Mouse (Mus musculus) 3T3-L1 (cell line): ENCODE measurements around the gene Igsf9.

Experiments used
- DNase-seq: peaks from one replicate; pipeline ENCODE4 v3.0.0-alpha.2; 2015; ENCODE audit warnings: low read depth, low spot score

The Igsf9 gene

DNA sequence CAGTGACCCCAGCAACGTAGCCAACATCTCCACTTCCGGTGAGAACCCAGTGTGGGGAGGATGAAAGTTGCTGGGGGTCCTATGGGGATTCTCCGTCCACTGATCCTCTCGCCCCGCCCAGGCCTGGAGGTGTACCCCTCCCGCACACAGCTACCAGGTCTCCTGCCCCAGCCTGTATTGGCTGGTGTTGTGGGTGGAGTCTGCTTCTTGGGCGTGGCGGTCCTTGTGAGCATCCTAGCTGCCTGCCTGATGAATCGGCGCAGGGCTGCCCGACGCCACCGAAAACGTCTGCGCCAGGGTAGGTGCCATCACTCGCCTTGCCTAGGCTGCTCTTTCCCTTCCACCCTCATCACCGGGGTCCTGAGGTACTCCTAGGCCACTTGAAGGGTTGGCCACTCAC, 14.4 kb downstream of the Igsf9 start:
- DNase-seq, result no peak

DNA sequence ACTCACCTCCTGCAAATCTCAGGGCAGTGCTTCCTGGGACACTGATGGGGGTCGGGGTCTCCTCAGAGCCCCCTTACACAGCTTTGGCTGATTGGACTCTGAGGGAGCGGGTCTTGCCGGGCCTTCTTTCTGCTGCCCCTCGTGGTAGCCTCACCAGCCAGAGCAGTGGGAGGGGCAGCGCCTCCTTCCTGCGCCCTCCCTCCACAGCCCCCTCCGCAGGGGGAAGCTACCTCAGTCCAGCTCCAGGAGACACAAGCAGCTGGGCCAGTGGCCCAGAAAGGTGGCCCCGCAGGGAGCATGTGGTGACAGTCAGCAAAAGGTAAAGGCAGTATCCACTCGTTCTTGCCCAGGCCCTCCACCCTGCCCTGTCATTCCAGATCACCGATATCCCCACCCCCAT, 15.8 kb downstream of the Igsf9 start:
- no peak for DNase-seq

DNA sequence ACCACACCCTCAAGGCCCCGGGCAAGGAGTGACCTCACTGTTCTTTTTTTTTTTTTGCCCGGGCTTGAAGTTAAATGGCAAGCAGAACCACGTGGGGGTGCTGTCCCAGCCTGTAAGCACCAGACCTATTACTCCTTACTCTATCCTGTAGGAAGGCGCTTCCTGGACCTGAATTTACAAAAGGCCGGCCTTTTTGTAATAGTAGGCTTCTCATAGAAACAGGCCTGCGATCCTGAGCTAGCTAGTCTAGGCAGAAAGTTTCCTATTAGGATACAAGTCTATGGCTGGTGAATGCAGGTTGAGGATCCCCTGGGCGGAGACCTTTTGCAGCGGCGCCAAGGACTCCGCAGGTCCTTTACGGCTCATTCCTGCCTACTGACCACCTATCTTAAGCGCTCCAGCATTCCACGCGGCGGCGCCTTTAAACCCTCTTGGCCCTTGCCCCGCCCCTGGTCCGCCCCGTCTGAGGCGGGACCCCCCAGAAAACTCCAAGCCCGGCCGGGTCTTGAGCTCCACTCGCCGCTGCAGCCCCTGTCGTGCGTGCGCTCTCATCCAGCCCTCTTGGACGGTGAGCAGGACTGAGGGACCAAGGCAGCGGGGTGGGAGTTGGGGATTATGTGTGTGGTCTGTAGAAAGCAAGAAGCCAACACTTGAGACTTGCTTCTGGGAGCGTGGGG, 18.3 kb downstream of the Igsf9 start, which contains the start of gene Tagln2:
TSS of gene Tagln2 (plus strand) at position 283 of the 677 bp plus-strand sequence.
- peak; percentile 93 for DNase-seq

DNA sequence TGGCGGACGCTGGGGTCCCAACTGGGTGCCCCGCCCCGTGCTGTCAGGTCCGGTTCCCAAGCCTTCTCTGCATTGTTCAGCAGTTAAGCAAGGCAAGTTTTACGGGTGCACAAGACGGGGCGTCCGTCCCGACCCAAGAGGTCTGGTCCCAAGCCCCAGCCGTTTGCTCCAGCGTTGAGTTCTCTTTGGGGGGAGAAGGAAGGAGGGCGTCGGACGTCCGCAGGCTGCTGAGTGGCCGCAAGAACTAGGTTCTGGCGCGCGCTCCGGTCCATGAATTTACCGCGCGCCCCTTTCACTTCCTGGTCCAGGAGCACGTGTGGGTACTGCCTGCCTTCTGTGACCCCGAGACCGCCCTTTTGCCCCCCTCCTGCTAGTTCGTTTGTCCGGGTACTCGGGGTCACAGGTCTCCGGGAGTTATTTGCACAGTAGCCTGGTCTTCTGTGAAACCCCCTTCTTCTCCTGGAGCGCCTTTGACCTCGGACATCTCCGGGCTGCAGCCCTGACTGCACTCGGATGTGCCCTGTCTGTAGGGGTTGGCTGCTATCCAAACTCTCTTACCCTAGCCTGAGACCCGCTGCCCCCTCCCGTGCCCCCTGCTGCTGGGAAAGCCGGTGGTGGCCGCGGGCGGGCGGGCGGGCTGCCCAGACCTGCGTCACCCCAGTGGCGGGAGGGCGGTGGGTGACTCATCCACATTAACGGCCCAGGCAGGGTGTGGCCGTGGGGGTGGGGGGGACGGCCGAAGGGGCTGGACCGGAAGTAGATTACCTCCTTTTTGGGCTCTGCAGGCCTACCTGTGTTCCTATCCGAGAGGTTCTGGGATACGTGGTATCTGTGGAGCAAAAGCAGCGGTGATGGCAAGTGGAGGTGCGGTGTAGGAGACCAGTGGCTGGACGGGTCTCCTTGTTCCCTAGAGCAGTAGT, 19.1 kb downstream of the Igsf9 start:
- peak; percentile 85 for DNase-seq

DNA sequence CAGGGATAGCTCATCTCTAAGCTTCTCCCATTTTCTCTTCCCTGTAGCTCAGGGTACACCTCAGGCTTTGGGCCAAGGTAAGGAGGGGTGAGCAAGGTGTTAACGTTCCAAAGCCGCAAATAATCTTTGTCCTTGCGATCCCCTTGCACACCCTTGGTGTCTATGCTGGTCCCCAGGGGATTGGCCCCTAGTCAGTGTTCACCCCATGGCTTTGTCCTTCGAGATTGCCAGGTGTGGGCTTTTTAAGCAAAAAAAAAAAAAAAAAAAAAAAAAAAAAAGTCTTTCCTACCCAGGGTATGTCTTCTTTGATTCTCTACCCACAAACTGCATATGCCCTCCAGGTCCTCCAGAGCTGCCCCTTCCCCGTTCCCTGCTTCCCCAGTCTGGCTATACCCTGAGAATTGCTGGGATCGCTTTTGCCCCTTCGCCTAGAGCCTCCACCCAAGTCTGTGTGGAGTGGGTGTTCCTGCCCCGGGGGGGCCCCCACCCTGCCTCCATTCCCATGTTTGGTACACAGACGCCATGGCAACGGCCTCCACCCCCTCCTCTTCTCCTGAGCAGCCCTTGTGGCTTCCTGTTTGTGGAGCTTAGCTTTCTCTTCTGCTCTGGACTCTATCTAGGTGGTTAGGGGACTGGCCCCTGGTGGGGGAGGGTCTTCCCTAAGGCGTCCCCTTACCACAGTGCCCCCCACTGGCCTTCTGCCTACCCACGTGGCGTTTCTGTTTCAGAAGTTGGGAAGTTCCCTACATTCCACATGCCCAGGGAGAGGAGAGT, 20.0 kb downstream of the Igsf9 start:
- peak; percentile 79 for DNase-seq

DNA sequence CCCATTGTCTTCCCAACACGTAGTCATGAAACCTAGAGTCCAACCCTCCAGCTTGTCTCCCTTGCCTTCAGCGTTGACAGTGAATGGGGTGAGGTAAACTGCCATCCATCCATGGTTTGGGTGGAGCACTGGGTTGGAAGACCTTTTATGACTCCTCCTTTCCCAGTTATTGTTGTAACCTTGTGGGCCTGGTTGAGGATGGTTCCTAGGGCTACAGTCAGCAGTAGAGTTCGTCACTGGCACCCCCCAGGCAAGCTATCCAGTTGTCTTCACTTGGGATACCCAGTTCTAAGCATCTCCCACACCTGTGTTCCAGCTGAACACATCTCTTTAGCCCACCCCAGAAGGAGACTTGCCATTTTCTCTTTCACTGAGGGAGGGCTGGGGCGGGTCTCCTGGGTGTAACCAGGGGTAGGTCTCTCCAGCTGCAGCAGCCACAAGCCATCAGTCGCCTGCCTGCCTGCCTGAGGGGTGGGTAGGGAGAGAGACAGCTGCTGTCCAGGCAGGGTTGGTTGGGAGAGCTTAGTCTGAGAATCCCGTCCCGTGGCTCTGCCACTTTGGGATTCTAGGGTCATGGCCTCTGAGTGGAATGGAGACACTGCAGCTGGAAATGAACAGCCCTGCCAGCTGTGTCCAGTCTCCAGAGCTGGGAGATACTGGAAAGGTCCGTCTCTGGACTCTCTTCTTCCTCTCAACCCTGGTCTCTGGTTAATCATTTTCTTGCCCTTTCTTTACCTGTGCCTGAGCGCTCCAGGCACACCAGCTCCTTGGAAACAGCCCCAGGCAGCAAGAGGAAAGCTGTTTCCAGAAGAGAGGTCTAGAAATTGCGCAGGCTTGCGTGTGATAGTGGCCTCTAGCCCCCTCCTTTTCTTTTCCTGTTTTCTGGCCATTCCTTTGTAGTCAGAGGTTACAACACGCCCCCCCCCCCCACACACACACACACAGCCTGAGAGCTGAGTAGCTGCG, 20.8 kb downstream of the Igsf9 start:
- peak; percentile 76 for DNase-seq

DNA sequence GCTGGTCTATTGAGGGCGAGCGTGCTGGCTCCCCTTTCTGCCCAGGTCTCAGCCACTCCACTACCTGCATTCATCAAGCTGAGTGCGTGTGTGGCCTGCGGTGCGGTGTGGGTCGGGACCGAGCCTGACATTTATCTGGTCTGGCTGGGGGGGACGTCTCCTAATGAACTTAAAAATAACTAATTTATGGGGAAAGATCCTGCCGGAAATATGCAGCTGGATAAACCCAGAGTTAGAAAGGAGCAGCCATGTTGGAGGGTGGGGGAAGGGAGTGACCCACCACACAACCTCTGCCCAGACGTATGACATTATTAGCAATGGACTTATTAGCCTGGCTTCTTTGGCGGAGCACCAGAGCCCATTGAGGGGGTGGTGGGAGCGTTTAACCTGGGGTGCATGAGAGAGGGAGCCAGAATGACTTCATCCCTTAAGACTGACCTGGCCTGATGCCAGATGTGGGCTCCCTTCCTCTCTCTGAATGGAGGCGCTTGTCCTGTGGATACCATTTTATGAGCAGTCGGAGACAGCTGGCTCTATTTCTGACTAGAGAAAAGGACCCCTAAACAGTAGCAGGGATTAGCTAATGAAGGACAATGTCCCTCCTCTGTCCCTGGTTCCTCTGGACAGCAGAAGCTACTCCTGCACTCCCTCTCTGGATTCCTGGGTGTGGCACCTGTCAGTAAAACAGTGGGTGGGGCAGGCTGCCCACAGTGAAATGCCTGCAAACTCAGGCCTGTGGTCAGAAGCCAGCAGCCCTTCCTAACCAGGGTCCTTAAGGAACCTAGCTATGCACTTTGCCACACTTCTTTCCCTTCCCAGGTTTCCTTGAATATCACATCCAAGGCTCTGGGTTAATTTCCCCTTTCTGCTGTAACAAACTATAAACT, 21.8 kb downstream of the Igsf9 start:
- peak; percentile 71 for DNase-seq

DNA sequence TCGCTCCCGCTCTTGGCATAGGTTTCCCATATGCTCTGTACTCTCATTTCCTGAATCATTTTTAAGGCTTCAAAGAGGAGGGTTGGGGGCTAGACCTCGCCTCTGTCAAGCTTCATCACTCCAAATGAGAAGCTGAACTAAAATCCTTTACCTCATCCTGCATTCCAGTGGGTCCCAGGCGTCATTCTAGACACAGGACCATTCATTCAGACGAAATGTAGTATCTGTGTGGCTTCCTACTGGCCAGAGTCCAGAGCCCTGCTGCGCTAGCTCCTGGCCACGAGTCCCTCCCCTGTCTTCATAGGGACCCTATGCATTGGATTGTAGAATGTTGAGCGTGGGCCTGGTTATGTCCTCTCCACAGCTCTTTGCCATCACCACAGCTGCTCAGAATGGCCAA, 23.2 kb downstream of the Igsf9 start:
- DNase-seq, result no peak

DNA sequence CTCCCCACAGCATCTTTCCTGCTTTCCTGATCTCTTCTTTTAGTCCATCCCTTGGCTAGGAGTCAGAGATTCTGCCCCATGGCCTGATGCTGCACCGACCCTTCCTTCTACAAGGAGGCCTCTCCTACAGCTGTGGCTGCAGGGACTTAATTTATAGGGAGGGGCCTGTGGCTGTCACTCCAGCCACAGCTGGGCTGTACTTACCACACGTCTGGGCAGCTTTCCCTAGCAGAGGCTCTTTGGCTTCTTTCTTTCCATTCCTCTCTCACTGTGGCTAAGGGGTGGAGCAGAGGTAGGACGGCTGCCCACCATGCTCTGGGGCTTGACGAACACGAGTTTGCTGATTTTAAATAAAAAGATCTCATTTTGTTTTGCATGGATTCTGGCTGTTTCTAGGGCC, 25.4 kb downstream of the Igsf9 start:
- peak; percentile 51 for DNase-seq

DNA sequence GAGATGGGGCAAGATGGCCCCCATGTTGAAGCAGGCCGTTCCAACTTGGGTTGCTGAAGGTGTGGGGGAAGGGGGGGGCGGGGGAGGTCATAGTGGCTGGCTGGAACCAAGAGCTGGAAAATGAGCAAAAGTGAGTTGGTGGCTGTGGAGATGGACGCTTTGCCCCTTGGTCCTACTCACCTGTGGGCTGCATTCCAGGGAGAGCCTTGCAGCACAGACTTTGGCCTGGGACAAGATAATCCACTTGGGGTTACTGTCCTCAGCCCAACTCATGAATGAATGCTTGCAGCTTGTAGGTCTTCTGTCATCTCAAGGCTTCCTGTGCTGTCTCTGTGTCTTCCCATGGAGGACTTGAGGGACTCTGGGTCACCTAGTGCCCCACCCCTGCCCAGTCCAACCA, 26.1 kb downstream of the Igsf9 start:
- DNase-seq, result no peak

DNA sequence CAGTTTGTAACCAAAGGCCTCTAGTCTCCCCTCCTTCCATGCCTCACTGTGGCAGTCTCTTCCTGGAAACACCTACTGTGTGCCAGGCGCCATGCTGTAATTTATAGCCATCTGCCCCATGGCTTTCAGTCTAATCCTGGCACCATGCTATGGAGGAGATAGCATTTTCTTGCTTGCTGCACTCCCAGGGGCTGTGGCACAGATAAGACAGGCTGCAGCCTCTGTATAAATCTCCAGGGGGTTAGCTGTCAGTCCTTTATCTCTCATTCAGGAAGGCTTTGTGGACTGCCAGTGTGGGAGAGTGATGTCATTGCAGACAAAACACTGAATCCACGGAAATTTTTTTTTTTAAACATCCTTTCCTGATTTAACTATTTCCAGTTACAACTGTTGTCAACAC, 26.6 kb downstream of the Igsf9 start:
- DNase-seq, result no peak

DNA sequence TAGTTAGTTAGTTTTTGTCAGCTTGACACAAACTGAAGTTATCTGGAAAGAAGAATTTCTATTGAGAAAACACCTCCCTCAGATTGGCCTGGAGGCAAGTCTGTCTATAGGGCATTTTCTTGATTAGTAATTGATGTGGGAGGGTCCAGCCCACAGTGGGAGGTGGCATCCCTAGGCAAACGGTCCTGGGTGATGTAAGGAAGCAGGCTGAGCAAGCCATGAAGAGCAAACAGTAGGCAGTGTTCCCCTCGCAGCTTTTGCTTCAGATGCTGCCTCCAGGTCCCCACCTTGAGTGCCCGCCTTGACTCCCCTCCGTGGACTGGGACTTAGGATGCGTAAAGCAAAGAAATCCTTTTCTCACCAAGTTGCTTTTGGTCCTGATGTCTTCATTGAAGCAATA, 27.6 kb downstream of the Igsf9 start:
- no peak for DNase-seq

DNA sequence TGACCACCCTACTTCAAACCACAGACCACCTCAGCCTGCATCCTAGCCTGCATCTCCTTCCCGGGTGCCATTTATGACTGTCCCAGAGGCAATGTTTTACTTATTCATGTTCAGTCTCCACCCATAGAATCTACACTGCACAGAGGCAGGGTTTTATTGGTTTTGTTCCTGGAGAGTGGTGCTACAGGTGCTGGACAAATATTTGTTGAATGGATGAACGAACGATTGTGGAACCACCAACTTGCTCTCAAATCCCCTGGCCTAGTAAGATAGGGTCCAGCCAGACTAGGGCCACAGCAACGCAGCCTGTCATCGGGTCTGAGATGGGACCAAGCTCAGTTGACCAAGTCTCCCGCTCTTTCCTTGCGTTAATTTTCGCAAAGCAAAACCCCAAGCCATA, 28.4 kb downstream of the Igsf9 start:
- DNase-seq, result no peak

DNA sequence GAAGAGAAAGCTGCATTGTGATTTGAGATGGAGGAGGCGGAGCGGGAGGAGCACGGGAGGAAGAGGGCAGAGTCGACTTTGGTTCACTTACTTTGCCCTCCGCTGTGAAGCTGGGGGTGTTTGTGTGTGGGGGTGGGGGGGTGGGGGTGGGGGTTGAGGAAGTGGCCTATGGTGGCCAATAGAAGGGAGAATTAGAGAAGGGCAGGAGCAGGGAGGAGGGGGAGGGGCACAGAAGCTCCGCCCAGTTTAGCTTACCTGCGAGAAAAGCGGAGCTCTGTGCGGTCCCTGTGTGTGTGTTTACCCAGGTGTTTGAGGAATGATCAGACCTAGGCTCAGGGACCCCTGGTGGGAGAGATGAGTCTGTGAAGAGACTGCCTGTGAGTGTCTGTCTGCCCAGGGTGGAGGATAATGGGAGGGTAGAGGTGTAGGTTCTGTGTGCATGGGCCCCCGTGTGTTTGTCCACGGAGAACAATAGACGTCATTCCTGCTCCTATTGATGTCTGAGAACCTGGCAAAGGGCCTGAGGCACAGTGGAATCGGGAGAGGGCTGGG, 28.9 kb downstream of the Igsf9 start:
- no peak for DNase-seq

DNA sequence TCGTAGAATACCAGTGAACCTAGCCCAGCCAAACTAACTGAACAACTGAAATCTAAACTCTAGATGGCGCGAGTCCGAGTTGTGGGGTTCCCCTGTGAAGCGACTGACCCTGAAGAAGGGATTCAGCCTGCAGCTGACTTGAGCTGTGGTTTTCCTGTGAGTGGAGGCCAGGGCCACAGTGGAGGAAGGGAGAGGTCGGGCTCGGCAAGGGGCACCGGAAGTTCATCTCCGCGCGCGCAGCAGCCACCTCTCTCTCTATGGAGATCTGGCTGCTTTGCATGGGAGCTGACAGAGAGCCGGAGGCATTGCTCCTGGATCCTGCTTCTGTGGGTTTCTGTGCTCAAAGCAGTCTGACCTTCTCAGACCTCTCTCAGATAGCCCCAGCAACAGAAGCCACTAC, 31.4 kb downstream of the Igsf9 start:
- no peak for DNase-seq

DNA sequence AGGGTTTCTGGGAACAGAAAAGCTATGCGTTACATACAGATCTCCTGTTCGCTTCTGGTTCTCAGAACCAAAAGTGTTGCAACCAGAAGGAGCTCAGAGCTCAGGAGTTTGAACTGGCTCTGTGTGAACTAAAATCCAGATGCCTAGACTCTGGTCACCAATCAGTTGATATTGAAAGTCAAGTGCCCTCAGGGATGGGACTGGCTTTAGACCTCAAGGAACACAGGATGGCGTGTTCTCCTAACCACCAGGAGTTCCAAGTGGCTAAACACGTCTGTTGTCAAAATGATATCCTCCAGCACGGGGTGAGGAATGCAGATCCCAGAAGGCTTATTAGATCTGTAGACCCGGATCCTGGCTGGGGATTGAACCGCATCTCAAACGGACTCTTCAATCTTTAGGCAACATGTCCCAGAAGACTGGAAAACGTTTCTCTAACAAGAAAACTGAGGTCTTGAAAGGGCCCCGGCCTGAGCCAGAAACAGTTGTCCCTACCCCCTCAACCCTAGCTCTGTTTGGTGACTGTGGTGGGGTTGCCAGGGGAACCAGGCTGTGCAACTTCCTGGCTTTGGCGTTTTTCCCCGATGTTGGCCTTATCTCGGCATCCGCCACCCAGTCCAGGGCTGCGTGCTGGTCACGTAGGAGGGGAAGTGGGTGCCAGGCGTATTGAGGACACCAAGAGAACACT, 32.1 kb downstream of the Igsf9 start:
- DNase-seq, result no peak

DNA sequence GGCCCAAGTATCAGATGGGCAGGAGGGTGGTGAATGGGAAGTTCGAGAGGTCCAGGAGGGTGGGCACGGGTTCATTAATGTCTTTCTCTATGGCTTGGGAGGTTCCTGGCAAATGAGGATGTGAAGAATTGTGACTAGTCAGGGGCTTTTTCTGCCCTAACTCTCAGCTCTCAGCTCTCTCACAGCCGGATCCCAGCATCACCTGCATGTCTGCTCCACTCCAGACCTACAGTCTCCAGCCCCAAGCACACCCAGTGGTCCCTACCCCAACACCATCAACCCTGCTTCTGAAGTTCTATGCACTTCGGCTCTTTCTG, 32.6 kb downstream of the Igsf9 start:
- no peak for DNase-seq

DNA sequence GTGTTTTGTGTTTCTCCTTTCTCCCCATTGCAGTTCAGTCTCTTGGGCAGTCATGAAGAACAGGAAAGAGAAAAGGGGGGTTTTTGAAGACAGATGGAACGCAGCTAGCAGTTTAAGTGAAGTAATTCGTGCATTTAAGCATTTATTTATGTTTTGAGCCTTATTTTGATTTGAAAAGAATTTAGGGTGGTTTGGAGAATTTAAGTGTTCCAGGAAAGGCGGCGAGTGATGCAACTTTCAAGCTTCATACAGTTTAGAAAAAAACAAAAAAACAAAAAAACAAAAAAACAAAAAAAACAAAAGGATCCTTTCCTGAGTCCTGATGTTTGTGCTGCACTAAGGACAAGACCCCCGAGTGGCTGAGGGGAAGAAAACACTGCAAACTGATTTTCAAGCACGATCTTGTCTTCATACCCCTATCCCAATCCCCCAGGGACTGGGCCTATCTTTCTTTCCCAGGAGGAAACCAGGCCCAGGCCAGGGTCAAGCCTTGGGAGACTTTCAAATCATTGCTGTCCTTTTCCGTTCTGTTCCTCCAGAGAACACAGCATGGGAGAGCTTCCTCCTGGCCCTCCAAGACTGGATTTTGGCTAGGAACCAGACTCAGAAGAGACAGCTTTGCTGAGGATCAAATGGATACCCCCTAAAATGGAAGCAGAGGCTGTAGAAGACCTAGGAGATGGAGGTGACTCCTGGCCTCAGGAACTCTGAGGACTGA, 33.1 kb downstream of the Igsf9 start:
- DNase-seq, result no peak

DNA sequence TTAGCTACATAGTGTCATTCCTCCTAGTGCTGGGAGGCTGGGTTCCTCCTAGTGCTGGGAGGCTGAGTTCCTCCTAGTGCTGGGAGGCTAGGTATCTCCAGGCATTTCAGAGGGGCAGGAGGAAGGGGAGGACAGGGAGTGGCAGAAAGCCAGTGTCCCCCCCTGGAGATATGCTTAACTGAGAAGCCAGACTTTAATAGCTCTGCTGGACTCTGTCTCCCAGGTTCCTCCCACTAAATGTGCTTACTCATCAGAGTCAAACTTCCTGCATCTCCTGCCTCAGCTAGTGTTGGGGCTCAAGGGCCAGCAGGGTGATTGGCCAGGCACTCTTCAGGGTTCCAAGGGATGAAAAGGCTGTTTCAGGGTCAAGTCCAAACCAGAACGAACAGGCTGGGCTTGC, 33.8 kb downstream of the Igsf9 start:
- peak; percentile 47 for DNase-seq
